Mouse (Mus musculus): Measurements from ENCODE around the gene Sipa1l1.

- TF ChIP-seq POLR2A (IDR thresholded peaks at IDR 0.05; ENCODE audit: low read depth, low read length) = no peak
- no peak for TF ChIP-seq CTCF (conservative IDR thresholded peaks at IDR 0.05; ENCODE audit: insufficient read depth, insufficient read length, low read depth, low read length)
Observed at GRCm38 (mm10) chr12:82384719-82385118, 215.6 kb downstream of the Sipa1l1 start.

Data from kidney, adult 2 months (tissue).